Mouse (Mus musculus) heart, adult 18-20 months (tissue): ENCODE results near the gene Tspan8. TPM values are rescaled to one million over a fixed set of nuclear protein-coding genes. Genes with fewer than 3 reads are reported as not detected.
"Not testable (repeated sequence)": the region's sequence is repeated elsewhere in the genome, so short reads cannot be mapped to it uniquely, and the experiment has no call there.

ENCODE experiments used
- DNase-seq, 2 experiments: peaks; one replicate each; pipeline ENCODE4 v3.0.0; 2021 to 2022; ENCODE audit warnings: mixed read lengths in 1 of 2
- long read RNA-seq, 2 experiments: library from polyadenylated mRNA; stranded (forward); transcript quantifications; one replicate each; pipeline ENCODE4 v2.0.0; 2021
- total RNA-seq, 2 experiments: library from RNA; stranded (reverse); gene quantifications; 2 replicates each; pipeline ENCODE4 v1.2.3; 2021

Tspan8 gene
- 1 to 10 TPM; 1.4 to 2.0 TPM for total RNA-seq
- long read RNA-seq, experiment 1, result 0 reads
- long read RNA-seq, experiment 2, result 0 reads

GRCm38 (mm10) chr10:115816511-115816910 is at the start of gene Tspan8:
TSS of gene Tspan8 (plus strand) at chr10:115816832.
- DNase-seq, result no peak

- DNase-seq, result no peak
Observed at GRCm38 (mm10) chr10:115770032-115770431, 46.6 kb upstream of the Tspan8 start.

- peak; percentile 32 to 36 for DNase-seq
Observed at GRCm38 (mm10) chr10:115774451-115774850, 42.2 kb upstream of the Tspan8 start.

- DNase-seq, result peak; percentile 4 to 11
Observed at GRCm38 (mm10) chr10:115775945-115776905, 40.4 kb upstream of the Tspan8 start.

- DNase-seq, result no peak
Observed at GRCm38 (mm10) chr10:115777366-115777765, 39.3 kb upstream of the Tspan8 start.

GRCm38 (mm10) chr10:115778624-115779023 is 38.0 kb upstream of the Tspan8 start:
- DNase-seq, result peak in 1 of 2 experiments; percentile 11

GRCm38 (mm10) chr10:115780239-115781016 is 36.2 kb upstream of the Tspan8 start:
- DNase-seq, result no peak

GRCm38 (mm10) chr10:115783232-115783631 is 33.4 kb upstream of the Tspan8 start:
- no peak for DNase-seq

- DNase-seq, result no peak
Observed at GRCm38 (mm10) chr10:115790788-115791187, 25.8 kb upstream of the Tspan8 start.

- DNase-seq, result no peak
Observed at GRCm38 (mm10) chr10:115796072-115796788, 20.4 kb upstream of the Tspan8 start.

GRCm38 (mm10) chr10:115801464-115801863 is 15.2 kb upstream of the Tspan8 start:
- peak in 1 of 2 experiments; percentile 14 for DNase-seq

GRCm38 (mm10) chr10:115803013-115803412 is 13.6 kb upstream of the Tspan8 start:
- not testable (repeated sequence) for DNase-seq

- DNase-seq, result no peak
Observed at GRCm38 (mm10) chr10:115803765-115804164, 12.9 kb upstream of the Tspan8 start.

- DNase-seq, result no peak
Observed at GRCm38 (mm10) chr10:115805987-115806386, 10.6 kb upstream of the Tspan8 start.

- no peak for DNase-seq
Observed at GRCm38 (mm10) chr10:115809169-115809568, 7.5 kb upstream of the Tspan8 start.

GRCm38 (mm10) chr10:115811519-115811918 is 5.1 kb upstream of the Tspan8 start:
- DNase-seq, result no peak

- no peak for DNase-seq
Observed at GRCm38 (mm10) chr10:115814878-115815277, 1.8 kb upstream of the Tspan8 start.

- no peak for DNase-seq
Observed at GRCm38 (mm10) chr10:115817056-115817724, 558 bp downstream of the Tspan8 start.

GRCm38 (mm10) chr10:115825289-115825688 is 8.7 kb downstream of the Tspan8 start:
- no peak for DNase-seq

- DNase-seq, result no peak
Observed at GRCm38 (mm10) chr10:115828872-115829271, 12.2 kb downstream of the Tspan8 start.

GRCm38 (mm10) chr10:115829696-115830095 is 13.1 kb downstream of the Tspan8 start:
- no peak for DNase-seq

GRCm38 (mm10) chr10:115830726-115831125 is 14.1 kb downstream of the Tspan8 start:
- DNase-seq, result no peak
